Mouse (Mus musculus) olfactory bulb, adult 2 months (tissue): Measurements from ENCODE around the gene Adcy4. TPM values are rescaled to one million over a fixed set of nuclear protein-coding genes. Genes with fewer than 3 reads are reported as not detected.

Source experiments
- H3K27ac ChIP-seq: fragments of 200-500 bp; 2 replicates; pipeline ENCODE4 v1.5.1; 2012; ENCODE audit warnings: low read depth, low read length; ENCODE audit not compliant: insufficient read depth
- H3K4me1 ChIP-seq: fragments of 200-500 bp; 2 replicates; pipeline ENCODE4 v1.6.1; 2012; ENCODE audit warnings: low read length; ENCODE audit not compliant: control insufficient read depth, insufficient read depth
- H3K4me3 ChIP-seq: fragments of 200-500 bp; 2 replicates; pipeline ENCODE4 v1.5.1; 2012; ENCODE audit warnings: mild to moderate bottlenecking, low read depth, low read length, moderate library complexity; ENCODE audit not compliant: insufficient read depth
- CTCF ChIP-seq: fragments of 200-500 bp; IDR thresholded peaks from 2 replicates; pipeline ENCODE4 v1.5.1; 2012; ENCODE audit warnings: low read depth, mild to moderate bottlenecking, low read length, moderate library complexity; ENCODE audit not compliant: insufficient read depth
- POLR2A ChIP-seq: fragments of 200-500 bp; IDR thresholded peaks from 2 replicates; pipeline ENCODE4 v1.6.1; 2012; ENCODE audit warnings: mild to moderate bottlenecking, low read depth, low read length, moderate library complexity; ENCODE audit not compliant: insufficient read depth
- WGBS: fragments of 180-500 bp; shearing (Covaris S2); methylation state at CpG from one replicate; pipeline ENCODE4 v1.1.7; 2018; 5-methylcytosine and 5-hydroxymethylcytosine counted together
- polyA plus RNA-seq: library from polyadenylated mRNA; stranded (reverse); fragments of >200 nt; gene quantifications from 2 replicates; pipeline ENCODE4 v1.2.4, GENCODE M21; 2012; ENCODE audit warnings: low replicate concordance; ENCODE audit not compliant: missing spikeins, insufficient read depth, insufficient read length

Adcy4 gene
- polyA plus RNA-seq, 1 experiment, result not detected

DNA sequence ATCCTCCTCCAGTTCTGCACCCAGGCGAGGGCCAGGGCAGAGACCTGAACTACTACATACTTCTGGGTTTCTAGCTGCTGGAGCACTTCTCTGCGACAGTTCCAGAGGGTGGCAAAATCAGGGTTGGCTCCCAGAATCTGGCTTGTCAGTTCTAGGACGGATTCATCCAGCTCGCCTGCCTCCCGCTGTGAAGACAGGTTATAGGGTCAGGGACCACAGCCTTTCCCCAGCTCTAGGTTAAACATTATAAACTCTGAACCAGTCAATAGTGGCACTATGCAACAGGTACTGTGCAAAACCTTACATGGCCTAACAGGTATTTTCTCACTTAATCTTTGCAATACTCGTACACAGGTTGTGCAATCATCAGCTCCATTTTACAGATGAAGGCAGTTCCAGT lies 62.8 kb downstream of the Adcy4 start:
- TF ChIP-seq POLR2A, result no peak
- TF ChIP-seq CTCF, result no peak
- Histone ChIP-seq H3K27ac (no peak overlapping the region), H3K4me1 (peaks cover 10% of the 10 kb centered on the region), H3K4me3 (no peak overlapping the region)
- 83% methylated on average over 6 of the region's 6 CpGs for WGBS

DNA sequence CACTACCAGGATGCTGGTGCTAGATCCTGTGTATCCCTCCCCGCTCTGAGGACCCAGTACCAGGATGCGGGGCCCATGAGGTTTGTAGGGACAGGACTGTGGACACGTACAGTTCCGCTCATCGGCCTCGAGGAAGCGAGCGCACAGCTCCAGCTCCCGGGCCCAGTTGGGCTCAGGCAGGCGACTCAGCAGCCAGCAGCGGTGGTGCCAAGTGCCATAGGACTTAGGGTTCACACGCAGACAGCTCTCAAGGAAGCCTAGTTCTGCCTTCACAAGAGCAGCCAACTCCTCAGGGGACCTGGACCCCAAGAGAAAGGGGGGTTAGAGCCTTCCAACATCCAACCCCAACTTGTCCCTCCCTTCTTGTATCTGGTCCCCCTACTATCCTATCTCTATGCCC lies 63.2 kb downstream of the Adcy4 start:
- H3K27ac ChIP-seq, result no peak overlapping the region
- 88% methylated on average over 12 of the region's 12 CpGs for WGBS
- peaks cover 10% of the 10 kb centered on the region for H3K4me1 ChIP-seq
- TF ChIP-seq POLR2A, result no peak
- TF ChIP-seq CTCF, result no peak
- no peak overlapping the region for H3K4me3 ChIP-seq

DNA sequence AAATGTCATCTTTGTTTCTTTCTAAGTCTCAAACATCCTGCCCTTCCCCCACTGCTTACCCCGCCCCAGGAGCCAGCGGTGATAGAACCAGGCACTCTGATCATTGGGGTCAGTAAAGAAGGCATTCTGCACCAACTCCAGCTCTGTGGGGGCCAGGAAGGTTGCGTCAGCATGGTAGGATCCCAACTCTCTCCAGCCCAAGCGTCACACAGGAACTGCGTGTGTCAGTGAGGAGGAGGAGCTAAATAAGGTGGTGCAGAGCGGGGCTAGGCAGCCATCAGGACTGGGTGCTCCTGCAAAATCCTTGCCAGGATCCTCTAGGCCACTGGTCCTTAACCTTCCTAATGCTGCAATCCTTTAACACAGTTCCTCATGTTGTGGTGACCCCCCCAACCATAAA lies 64.2 kb downstream of the Adcy4 start:
- Histone ChIP-seq H3K27ac (no peak overlapping the region), H3K4me1 (peaks cover 10% of the 10 kb centered on the region), H3K4me3 (no peak overlapping the region)
- WGBS, result 85% methylated on average over 6 of the region's 6 CpGs
- TF ChIP-seq POLR2A, result no peak
- TF ChIP-seq CTCF, result no peak

Other genes with a start within 250 kb of the Adcy4 start
- not detected in 2 replicates for gene Pck2, start 243.8 kb downstream of the Adcy4 start, polyA plus RNA-seq
- not detected in 2 replicates for gene Dcaf11, start 224.1 kb downstream of the Adcy4 start, polyA plus RNA-seq
- gene A730061H03Rik, start 223.7 kb downstream of the Adcy4 start, polyA plus RNA-seq, result not detected in 2 replicates
- gene Fitm1, start 208.5 kb downstream of the Adcy4 start, polyA plus RNA-seq, result not detected in 2 replicates
- not detected in 2 replicates for gene Psme1, start 206.0 kb downstream of the Adcy4 start, polyA plus RNA-seq
- gene Emc9, start 198.8 kb downstream of the Adcy4 start, polyA plus RNA-seq, result not detected in 2 replicates
- not detected in 2 replicates for gene Psme2, start 193.0 kb downstream of the Adcy4 start, polyA plus RNA-seq
- not detected in 2 replicates for gene Rnf31, start 192.4 kb downstream of the Adcy4 start, polyA plus RNA-seq
- gene Irf9, start 180.5 kb downstream of the Adcy4 start, polyA plus RNA-seq, result not detected in 2 replicates
- gene Rec8, start 166.1 kb downstream of the Adcy4 start, polyA plus RNA-seq, result not detected in 2 replicates
- not detected in 2 replicates for gene Ipo4, start 148.1 kb downstream of the Adcy4 start, polyA plus RNA-seq
- gene Gm49378, start 146.2 kb downstream of the Adcy4 start, polyA plus RNA-seq, result not detected in 2 replicates
- gene Tm9sf1, start 140.3 kb downstream of the Adcy4 start, polyA plus RNA-seq, result not detected in 2 replicates
- not detected in 2 replicates for gene Tssk4, start 133.9 kb downstream of the Adcy4 start, polyA plus RNA-seq
- not detected in 2 replicates for gene Mdp1, start 123.6 kb downstream of the Adcy4 start, polyA plus RNA-seq
- not detected in 2 replicates for gene Gmpr2, start 112.2 kb downstream of the Adcy4 start, polyA plus RNA-seq
- gene Nedd8, start 112.0 kb downstream of the Adcy4 start, polyA plus RNA-seq, result not detected in 2 replicates
- not detected in 2 replicates for gene Tinf2, start 102.3 kb downstream of the Adcy4 start, polyA plus RNA-seq
- gene Tgm1, start 70.2 kb downstream of the Adcy4 start, polyA plus RNA-seq, result not detected in 2 replicates
- not detected in 2 replicates for gene Rabggta, start 61.8 kb downstream of the Adcy4 start, polyA plus RNA-seq
- not detected in 2 replicates for gene Dhrs1, start 38.4 kb downstream of the Adcy4 start, polyA plus RNA-seq
- not detected in 2 replicates for gene Nop9, start 38.4 kb downstream of the Adcy4 start, polyA plus RNA-seq
- not detected in 2 replicates for gene Cideb, start 25.6 kb downstream of the Adcy4 start, polyA plus RNA-seq
- not detected in 2 replicates for gene Ltb4r2, start 22.7 kb downstream of the Adcy4 start, polyA plus RNA-seq
- not detected in 2 replicates for gene Ltb4r1, start 18.1 kb downstream of the Adcy4 start, polyA plus RNA-seq
- gene Ripk3, start 4.8 kb upstream of the Adcy4 start, polyA plus RNA-seq, result not detected in 2 replicates
- not detected in 2 replicates for gene Nfatc4, start 39.0 kb upstream of the Adcy4 start, polyA plus RNA-seq
- not detected in 2 replicates for gene Nynrin, start 69.9 kb upstream of the Adcy4 start, polyA plus RNA-seq
- gene Cbln3, start 100.3 kb upstream of the Adcy4 start, polyA plus RNA-seq, result not detected in 2 replicates
- gene Khnyn, start 100.9 kb upstream of the Adcy4 start, polyA plus RNA-seq, result not detected in 2 replicates
- not detected in 2 replicates for gene Sdr39u1, start 116.2 kb upstream of the Adcy4 start, polyA plus RNA-seq
- gene Cma1, start 160.6 kb upstream of the Adcy4 start, polyA plus RNA-seq, result not detected in 2 replicates
- not detected in 2 replicates for gene Cma2, start 166.9 kb upstream of the Adcy4 start, polyA plus RNA-seq
- gene Mcpt1, start 233.9 kb upstream of the Adcy4 start, polyA plus RNA-seq, result not detected in 2 replicates
- not detected in 2 replicates for gene Mcpt9, start 246.4 kb upstream of the Adcy4 start, polyA plus RNA-seq